Mouse (Mus musculus): ENCODE measurements around the gene Xlr4c.
"Not testable (repeated sequence)": the region's sequence is repeated elsewhere in the genome, so short reads cannot be mapped to it uniquely, and the experiment has no call there.

DNA sequence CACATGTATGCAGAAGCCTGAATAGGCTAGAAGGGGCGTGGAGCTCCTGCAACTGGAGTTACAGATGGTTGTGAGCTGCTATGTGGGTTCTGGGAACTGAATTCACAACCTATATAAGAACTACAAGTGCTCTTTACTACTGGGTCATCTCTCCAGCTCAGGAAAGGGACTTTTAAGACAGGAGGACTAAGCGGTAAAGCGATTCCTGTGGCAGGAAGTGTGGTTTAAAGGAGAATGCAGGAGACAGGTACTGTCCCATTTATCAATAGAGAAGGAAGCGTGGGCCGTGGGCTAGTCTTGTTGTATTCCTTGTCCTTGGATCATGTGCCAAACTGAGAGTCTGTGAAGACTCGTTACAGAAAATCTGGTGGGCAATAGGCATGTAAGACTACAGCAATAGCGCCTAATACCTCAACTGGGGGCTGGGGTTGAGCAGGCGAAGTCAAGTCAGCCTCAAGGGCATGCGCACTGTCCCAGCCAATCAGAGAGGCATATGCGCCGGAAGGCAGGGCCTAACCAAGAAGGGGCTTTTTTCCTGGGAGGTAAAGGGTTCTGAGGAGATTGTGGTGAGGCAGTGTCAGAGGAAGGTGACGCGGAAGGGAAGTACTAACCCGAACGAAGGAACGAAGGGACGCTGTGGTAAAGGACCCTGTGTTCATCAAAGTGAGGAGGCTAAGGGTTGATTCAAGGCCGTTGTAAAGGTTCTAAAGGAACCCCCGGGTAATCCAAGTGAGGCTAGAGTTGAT is 28.9 kb downstream of the Xlr4c start, which contains the start of gene Xlr4b:
- TF ChIP-seq POLR2A (IDR thresholded peaks at IDR 0.05; ENCODE audit: insufficient read length, low read depth); MAX (IDR thresholded peaks at IDR 0.05; ENCODE audit: low read depth); REST (IDR thresholded peaks at IDR 0.05; ENCODE audit: insufficient read depth, insufficient read length); MYOD1 (IDR thresholded peaks at IDR 0.05; ENCODE audit: control insufficient read depth in 1 of 3, insufficient read length in 2 of 3, low read depth in 2 of 3); TCF12 (IDR thresholded peaks at IDR 0.05; ENCODE audit: insufficient read depth, poor library complexity, severe bottlenecking): not testable (repeated sequence)

Data from myocyte (in vitro differentiated cells).